Mouse (Mus musculus) lung, postnatal 36 days (tissue): ENCODE results near the gene Rdh16f2.
"Not testable (repeated sequence)": the region's sequence is repeated elsewhere in the genome, so short reads cannot be mapped to it uniquely, and the experiment has no call there.

Experiments
- DNase-seq: peaks from one replicate; pipeline ENCODE4 v3.0.0; 2022; ENCODE audit warnings: mixed read lengths

Gene Rdh16f2

DNA sequence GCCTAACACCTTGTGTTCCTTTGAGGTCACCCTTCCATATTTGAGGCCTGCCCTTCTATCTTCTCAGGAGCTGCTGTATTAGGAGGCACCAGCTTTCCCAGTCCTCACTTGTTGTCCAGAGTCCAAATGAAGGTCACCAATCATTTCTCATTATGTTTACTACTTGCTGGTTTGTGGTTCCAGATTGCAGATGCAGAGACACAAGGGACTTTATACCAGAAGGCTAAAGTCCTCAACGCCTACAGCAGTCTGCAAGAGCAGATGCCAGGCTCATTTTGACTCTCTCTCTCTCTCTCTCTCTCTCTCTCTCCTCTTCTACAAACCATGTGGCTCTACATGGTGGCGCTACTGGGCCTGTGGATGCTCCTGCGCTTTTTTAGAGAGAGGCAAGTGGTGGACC, at the start of gene Rdh16f2:
Gene Rdh16f2, plus strand, starts transcription at position 243 of the 400 bp plus-strand sequence.
- no peak for DNase-seq

DNA sequence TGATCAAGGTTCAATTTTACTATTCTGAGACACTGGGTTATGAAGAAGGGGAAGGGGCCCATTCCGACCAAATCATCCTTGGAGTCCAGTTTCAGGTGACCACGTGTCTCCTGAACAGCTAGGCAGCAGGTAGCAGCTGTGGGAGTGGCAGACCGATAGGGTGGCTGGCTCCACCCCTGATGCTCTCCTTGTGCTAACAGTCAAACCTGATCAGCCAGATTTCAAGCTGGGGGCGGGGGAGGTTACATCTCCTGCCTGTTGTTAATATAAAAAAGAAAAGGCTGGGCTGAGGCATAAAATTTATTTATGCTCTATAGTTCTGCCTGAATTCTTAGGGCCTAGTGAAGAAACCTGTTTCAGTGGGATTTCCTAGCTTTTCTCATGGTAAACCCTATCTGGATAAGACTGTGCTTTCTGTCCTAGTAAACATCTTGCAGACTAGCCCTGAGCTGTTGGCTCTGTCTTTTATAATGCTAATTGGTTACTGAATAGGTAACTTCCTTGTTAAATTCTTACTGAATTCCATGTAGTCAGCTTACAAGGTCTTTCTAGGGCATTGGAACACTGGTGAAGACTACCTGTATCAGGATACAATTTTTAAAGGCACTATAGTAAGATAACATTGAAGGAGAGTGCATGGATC, 48.9 kb upstream of the Rdh16f2 start:
- not testable (repeated sequence) for DNase-seq

DNA sequence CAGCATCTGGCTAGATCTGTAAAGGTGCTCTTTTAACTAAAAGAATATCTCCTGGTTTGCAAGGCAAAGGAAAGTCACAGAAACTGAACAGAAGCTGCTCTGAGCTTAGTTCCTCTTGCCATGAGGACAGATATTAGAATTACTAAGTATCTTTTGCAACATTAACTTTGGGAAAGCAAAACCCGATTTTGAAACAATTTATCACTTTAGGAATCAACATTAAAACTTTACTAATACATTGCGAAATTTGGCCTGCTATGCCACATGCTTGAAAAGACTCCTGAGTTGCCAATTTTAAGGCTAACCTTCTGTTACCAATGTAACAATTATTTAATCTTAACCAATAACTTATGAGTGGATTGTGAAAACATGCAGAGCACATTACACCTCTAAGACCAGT, 44.5 kb upstream of the Rdh16f2 start:
- not testable (repeated sequence) for DNase-seq

DNA sequence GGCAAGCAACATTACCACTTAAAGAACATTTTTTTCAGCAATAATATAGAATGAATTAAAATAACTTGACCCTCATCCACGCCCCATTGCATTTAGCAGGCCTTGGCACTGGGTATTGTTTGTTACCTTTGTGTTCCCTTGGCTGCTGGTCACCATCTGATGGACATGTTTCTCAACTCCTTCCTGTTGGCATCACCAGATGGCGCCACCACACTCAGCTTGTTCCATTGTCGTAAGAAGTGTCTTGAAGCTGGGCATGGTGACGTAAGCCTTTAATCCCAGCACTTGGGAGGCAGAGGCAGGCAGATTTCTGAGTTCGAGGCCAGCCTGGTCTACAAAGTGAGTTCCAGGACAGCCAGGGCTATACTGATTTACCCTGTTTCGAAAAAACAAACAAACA, 40.9 kb upstream of the Rdh16f2 start:
- DNase-seq, result peak; percentile 44

DNA sequence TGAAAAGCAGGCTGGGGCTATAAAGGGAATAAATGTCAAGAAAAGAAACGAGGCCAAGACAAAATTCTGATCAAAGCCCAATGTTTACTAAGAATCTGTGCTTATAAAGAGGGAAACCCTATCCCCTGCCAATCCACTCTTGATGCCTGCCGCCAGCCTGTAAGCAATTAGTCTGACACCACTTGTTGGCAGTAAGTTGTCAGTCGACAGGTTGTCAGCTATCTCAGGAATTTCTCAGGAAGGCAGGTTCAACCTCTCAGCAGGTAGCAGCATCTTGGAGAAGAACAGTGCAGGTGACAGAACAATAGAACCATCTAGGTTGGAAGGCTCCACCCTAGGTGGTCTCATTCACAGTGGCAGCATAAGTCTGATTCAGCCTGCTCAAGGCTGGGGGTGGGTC, 37.2 kb upstream of the Rdh16f2 start:
- no peak for DNase-seq

DNA sequence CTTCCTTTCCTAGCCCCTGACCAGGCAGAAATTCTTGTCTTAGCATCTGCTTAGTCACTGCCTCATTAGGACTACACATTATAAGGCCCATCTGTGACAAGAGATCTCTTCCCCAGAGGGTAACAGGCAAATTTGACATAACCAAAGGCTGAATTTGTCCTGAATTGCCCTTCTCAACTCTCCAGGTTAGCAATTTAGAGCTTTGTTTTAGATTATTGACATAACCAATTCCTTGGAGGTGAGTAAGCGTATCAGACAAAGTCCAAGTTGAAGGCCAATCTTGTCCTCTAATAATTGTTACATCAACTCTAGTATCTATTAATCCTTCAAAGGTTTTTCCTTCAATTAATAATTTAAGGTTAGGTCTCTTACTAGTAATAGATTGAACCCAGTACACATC, 32.1 kb upstream of the Rdh16f2 start:
- DNase-seq, result not testable (repeated sequence)

DNA sequence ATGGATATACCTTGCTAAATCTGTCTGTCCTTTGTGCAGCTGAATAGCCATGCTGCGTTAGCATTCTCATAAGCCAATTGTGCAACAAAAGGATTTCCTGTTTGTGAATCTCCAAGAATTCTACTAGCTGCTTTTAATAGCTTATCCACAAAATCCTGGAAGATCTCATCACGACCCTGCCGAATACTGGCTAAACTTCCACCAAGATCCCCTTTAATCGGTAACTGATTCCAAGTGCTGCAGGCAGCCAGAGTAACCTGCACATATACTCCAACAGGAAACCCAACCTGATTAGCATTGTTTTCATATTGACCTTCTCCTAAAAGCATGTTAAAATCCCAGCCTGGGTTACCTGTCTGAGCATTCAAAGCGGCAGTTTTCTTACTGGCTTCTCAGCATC, 31.0 kb upstream of the Rdh16f2 start:
- DNase-seq, result no peak

DNA sequence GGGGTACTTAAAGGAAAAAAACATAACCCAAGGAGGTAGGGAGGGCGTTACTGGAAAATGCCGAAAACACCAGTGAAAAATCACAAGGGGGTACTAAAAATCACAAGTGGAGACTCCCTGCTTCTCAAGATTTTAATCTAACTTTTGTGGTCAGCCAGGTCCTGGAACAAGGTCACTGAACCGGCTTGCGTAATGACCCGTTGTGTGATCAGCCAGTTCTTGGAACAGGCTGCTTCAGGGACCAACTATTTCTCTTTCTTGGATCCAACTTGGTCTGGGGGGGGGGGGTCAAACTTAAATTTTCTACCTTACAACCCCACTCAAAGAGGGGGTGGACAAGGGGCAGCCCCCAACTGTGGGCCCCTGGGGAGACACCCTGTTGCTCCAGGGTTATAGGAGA, 28.5 kb upstream of the Rdh16f2 start:
- peak; percentile 19 for DNase-seq

DNA sequence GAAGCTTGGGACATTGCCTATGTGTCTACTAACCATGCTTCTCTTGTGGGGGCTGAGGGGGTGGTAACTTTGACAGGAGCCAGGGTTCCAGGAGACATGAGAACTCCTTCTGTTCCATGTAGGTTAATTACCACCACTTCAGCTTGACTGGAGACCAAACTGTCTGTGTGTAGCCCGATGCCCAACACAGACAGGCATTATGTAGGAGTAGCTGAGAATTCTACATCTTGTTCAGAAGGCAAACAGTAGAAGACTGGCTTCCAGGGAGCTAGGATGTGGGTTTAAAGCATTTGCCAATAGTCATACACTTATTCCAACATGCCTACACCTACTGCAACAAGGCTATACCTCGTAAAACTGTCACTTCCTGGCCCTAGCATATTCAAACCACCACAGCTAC, 27.7 kb upstream of the Rdh16f2 start:
- no peak for DNase-seq

DNA sequence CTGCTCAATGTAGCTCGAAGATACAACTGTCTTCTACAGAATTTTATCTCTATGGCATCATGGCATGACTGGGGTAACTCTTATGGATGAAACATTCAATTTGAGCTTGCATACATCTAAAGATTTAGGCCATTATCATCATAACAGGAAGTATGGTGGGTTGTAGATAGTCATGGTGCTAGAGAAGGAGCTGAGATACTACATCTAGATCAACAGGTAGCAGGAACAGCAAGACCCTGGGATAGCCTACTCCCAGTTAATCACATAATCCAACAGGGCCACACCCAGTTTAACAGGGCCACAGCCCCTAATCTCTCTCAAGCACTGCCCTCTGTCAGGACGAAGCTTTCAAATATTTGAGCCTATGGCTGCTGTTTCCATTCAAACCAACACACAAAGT, 25.5 kb upstream of the Rdh16f2 start:
- no peak for DNase-seq

DNA sequence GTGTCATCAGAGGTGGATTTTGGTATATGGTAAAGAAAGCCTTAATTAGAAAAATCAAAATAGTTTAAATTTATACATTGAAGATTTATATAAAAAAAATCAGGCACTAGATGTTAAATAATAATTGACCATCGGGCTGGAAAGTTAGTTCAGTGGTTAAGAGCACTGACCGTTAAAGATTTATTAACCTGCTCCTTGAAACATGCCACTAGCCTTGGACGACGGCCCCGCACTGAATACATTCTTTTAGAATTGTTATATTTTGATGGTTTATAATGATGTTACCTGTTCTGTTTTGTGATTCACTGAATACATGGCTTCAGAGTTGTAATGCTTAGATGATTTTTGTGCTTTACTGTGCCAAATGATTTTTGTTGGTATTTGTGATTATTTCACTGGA, 20.3 kb upstream of the Rdh16f2 start:
- not testable (repeated sequence) for DNase-seq

DNA sequence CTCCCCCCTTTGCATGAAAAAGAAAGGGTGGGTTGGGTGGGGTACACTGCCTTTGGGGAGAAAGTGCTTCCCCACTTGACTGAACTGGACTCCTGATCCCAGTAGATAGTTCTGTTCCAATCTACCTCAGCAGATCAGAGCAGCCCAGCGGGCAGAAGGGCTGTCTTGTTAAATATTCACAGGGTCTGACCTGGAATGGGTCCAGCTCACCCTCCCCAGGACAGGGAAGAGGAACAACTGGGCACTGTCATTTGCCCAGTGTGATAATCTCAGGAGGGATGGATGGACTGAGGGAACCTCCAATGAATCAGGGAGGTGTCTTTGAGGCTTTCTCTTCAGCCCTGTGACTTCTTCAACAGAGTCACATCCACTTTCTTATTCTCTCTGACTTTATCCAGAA, 18.2 kb upstream of the Rdh16f2 start:
- DNase-seq, result no peak

DNA sequence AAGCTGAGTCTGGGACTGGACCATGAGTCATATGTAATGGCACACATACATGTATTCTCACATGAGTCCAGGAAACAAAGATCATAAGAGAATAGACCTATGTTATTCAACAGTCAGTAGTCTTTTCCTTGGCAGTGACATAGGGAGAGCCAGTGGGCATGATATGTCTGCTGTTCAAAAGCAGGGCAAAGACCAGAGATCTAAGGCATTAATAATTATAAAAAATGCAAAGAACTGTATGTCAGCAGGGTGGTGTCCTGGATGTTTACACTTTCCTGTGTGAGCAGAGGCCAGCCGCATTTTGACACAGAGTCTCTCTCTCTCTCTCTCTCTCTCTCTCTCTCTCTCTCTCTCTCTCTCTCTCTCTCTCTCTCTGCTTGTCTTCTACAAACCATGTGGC, 16.6 kb upstream of the Rdh16f2 start, which contains the start of gene Rdh19:
Gene Rdh19, plus strand, starts transcription at position 301 of the 400 bp plus-strand sequence.
- DNase-seq, result no peak

DNA sequence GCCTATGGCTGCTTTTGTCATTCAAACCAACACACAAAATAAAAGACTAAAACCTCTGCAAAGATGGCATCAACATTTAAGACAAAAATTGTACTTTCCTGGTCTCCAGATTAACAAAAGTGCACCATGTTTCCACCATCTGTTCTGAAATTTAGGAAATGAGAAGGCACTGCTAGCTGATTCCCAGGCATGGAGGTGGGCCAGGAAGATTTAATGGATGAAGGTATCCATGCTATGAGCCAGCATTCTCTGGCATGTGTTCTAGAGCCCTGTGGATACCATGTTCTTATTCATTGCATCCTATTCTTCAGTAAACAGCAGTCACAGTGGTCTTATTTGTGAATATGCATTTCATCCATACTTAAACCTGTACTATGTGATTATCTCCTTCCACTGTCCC, 9.9 kb upstream of the Rdh16f2 start:
- no peak for DNase-seq

DNA sequence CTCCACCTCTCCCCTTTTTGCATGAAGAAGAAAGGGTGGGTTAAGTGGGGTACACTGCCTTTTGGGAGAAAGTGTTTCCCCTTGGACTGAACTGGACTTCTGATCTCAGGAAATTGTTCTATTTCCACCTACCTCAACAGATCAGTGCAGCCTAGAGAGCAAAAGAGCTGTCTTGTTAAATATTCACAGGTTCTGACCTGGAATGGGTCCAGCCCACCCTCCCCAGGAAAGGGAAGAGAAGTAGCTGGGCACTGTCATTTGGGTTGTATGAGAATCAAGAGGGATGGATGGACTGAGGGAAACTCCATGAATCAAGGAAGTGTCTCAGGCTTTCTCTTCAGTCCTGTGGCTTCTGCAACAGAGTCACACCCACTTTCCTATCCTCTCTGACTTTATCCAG, 1.3 kb upstream of the Rdh16f2 start:
- no peak for DNase-seq

DNA sequence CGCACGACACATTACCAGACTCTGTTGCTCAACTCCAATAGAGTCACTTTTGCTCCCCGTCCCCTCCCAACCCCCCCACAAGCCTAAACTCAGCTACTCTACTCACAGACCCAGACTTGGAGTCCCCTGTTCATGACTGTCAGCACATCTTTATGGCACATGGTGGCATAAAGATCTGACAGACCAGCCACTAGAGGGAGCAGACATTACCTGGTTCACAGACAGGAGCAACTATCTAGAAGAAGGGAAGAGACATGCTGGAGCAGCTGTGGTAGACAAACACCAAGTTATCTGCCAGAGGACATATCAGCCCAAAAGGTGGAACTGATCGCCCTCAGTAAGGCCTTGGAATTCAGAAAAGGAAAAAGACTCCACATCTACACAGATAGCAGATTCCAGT, 6.2 kb downstream of the Rdh16f2 start:
- peak; percentile 61 for DNase-seq

DNA sequence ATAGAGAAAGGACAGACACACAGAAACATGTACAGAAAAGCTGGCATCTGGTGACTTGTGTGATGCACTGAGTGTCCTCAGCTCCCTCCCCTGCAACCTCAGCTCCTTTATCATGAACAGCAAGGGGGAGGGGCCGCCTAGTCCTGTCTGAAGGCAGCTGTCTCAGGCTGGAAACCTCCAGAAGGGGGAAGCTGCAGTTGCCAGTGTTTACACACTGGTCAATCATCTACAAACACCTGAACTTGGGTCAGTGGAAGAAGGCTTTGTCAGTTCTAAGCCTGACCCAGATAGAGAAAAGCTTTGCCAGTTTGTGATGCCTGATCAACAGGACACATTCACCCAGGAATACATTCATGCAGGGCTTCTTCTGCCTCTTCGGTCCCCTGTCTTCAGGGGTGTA, 11.4 kb downstream of the Rdh16f2 start:
- peak; percentile 66 for DNase-seq

DNA sequence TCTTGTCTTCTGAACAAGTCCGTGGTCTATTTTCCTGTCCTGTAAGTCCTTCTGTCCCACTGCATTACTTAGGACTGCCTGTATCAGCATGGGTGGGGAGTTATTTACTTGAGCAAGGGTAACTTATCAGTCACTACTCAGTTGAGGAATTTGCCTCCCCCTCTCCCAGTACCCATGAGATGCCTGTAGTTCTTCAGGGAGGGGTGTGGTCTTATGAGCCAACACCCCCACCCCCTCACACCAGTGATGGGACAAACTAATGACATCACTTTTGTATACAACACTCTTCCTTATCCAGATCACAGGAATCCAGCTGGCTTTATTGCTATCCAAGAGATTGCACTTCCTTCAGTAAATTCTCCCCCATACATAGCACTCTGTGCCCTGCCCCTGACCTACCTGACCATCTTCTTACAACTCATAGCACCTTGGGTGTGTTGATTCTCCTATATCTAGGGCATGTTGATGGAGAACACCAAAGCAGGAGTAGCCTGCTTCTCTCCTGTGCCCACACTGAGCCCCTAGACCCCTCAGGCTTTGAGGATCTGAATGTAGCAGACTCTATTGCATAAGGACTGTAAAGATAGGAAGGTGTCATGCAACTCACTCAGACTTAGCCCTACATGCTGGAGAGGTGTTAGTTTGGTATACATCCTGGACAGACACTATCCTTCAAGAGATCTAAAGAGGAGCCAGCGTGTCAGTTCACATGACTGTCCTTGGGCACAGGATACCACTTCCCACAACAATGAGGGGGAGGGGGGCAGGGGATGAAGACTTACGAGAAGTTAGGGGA, 12.2 kb downstream of the Rdh16f2 start:
- peak; percentile 21 for DNase-seq

DNA sequence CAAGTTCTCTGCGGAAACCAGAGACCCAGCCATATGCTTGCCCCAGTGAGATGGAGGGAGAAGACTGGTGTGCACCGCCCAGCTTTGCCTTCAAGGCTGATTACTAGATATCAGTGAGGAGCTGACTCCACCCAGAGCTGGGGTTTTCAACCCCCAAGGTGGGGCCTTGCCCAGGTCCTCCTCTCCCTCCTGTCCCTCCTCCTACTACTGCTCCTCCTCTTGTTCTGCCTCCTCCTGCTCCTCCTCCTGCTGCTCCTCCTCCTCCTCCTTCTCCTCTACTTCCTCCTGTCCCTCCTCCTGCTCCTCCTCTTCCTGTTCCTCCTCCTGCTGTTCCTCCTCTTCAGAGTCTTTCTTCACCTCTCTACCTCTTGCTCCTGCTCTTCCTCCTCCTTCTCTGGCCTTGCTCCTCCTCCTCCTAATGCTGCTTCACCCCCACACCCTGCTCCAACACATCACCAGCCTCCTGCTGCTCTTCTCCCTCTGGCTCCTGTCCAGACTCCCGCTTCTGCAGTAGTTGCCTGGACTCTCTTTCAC, 12.9 kb downstream of the Rdh16f2 start:
- peak; percentile 26 for DNase-seq

DNA sequence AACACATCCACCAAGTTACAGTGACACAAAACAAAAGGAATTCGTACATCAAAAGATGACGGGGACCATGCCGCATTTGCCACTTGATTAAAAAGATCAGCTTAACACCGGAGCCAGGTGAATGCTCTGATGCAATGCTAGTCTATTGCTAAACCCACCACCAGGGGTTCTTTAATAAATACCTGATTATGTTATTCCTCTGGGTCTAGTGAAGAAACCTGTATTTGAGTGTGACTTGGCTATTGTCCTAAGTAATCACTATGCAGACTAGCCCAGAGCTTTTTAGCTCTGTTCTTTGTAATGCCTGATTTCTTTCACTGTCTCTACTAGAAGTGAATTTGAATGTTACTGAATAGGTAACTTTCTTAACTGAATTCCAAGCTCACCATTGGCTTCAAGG, 14.8 kb downstream of the Rdh16f2 start:
- peak; percentile 55 for DNase-seq

DNA sequence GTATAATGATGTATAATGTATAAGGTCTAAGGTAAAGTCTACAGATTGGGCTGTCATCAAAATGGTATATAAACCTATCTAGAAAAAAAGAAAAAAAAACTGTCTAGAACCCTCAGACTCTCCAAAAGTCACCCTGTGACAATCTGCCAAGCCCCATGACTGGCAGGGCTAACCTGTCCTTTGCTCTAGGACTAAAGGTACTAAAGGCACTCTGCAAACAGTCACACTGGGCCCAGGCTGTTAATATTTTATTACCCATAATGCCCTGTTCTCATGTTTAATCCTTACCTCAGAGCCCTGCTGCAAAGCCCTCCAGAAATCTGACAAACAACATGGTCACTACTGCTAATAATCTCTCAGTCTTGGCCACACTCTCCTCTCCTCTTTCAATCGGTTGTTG, 20.3 kb downstream of the Rdh16f2 start:
- no peak for DNase-seq

DNA sequence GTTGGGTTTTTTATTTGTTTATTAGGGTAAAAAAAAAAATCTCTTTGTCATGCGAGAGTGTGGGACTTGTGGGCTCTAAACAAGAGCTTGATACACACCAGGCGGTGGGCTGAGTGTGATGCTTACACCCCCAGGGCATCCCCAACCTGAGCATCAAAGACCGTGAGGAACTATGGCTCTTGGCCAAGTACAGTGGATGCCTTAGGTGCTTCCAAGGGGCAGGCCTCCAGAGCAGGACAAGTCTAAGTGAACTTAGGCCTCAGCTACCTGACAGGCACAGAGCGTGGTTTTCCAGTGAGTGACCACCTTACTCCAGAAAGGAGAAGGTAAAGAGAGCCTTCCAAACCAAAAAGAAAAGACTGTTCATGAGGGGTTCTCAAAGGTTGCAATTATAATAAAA, 20.7 kb downstream of the Rdh16f2 start:
- DNase-seq, result no peak

DNA sequence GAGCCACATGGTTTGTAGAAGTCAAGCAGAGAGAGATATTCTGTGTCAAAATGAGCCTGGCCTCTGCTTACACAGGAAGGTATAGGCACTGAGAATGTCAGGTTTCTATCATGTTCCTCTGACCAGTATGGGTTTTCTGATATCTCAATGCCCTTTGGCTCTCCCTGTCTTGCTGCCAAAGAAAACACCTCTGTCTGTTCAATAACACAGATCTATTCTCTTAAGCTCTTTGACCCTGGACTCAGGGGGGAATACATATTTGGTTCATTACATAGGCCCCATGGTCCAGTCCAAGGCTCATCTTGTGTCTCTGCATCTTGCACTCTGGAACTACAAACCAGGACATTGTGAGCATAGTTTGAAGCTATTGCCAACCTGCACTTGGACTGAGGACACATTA, 22.3 kb downstream of the Rdh16f2 start, which contains the start of gene Rdh7:
Gene Rdh7, minus strand, starts transcription at position 213 of the 400 bp plus-strand sequence.
- no peak for DNase-seq

DNA sequence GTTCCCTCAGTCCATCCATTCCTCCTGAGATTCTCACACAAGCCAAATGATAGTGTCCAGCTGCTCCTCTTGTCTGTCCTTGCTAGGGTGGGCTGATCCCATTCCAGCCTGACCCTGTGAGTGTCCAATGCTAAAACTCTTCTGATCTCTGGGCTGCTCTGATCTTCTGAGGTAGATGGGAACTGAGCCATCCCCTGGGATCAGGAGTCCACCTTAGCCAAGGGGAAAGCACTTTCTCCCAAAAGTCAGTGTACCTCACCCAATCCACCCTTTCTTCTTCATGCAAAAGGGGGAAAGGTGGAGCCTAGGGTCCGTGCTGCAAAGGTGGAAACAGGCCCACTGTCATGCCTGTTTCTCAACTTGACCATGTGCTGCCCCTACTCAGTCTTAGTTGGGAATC, 25.2 kb downstream of the Rdh16f2 start:
- DNase-seq, result no peak
